Mouse (Mus musculus) c-Kit-positive CD71-positive TER-119-positive erythroid progenitor cells, embryonic 14.5 days (primary cell): ENCODE data around the gene Col26a1.
"Not testable (repeated sequence)": the region's sequence is repeated elsewhere in the genome, so short reads cannot be mapped to it uniquely, and the experiment has no call there.

Source experiments
- DNase-seq: peaks from one replicate; pipeline ENCODE4 v3.0.0-alpha.2; 2013; ENCODE audit warnings: low spot score

The Col26a1 gene

DNA sequence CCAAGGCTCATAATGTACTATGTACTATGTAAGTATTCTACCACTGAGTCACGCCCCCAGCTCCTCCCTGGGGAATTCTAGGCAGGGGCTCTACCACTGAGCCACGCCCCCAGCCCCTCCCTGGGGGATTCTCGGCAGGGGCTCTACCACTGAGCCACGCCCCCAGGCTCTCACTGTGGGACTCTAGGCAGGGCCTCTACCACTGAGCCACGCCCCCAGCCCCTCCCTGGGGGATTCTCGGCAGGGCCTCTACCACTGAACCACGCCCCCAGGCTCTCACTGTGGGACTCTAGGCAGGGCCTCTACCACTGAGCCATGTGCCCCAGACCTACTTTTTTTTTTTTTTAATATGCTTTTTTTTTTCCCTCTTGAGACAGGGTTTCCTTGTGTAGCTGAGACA, 129.8 kb downstream of the Col26a1 start:
- not testable (repeated sequence) for DNase-seq

DNA sequence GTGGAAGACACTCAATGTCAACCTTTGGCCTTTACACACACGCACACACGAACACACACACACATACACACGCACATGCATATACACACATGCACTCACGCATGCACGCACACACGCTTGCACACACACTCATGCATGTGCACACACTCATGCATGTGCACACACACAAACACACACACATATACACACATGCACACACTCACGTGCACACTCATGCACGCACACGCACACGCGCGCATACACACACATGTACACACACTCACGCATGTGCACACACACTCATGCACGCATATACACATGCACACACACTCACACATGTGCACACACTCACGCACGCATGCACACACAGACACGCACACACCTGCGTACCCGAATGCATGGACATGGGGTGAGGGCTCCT, 130.9 kb downstream of the Col26a1 start:
- DNase-seq: no peak

DNA sequence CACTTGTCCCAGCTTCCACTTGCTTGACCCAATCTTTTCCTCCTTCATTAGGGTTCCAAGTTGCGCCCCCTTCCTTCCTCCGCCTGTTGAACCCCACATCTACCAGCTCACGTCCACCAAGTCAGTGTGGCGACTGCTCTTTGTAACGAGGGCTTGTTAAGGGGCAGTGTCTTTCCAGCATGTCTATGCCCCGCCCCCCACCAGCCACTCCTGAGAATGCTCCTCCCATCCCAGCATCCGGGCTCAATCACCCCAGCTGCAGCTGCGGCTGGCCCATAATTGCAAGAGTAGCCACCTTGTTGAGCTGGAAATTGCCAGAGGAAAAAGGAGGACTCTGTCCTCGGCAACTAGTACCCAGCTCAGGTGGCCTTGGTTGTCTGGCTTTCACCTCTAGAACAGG, 136.4 kb downstream of the Col26a1 start:
- no peak for DNase-seq

DNA sequence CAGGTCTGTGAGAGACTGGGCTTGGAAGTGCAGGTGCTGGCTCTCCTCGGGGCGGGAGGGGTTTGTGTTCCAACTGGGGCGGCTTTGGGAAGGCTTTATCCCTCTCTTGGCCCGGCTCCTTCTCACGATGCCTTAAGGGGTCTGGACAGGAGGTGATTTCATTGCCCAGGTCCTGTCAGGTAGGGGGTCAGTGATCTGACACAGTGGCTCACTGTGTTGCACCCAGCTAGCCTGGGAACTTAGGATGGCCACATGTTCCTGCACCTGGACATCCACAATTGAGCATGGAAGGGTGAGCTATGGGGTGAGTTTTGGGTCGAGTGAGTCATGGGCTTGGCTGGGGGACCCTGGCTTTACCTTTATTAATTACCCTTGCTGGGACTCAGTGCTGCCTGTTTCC, 144.1 kb downstream of the Col26a1 start:
- no peak for DNase-seq

DNA sequence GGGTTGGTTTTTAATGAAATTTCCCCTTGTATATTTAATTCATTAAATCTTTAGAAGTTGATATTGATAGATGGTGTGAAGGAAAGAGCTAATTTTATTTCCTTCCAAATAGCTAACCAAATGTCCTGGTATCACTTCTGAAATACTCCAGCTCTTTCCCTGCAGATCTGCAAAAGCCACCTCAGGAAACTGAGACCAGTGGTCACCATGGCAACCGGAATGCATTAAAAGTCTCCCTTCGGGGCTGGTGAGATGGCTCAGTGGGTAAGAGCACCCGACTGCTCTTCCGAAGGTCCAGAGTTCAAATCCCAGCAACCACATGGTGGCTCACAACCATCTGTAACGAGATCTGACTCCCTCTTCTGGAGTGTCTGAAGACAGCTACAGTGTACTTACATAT, 156.7 kb downstream of the Col26a1 start:
- DNase-seq: not testable (repeated sequence)

DNA sequence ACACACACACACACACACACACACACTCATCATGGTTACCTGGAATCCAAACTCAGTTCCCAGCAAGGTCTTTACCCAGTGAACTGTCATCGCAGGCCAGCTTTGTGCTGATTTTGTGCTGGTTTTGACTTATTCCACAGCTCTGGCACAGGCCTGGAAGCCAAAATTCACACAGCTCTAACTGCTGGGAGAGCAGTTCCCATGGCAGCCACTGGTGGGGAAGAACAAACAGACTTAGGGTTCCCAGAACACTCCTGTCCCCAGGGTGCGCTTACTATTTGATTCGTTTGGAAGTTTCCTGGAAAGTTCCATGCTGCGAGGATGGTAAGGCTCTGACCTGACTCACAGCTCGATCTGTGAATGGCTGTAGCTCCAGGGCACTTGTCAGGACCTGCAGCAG, 161.4 kb downstream of the Col26a1 start:
- no peak for DNase-seq

DNA sequence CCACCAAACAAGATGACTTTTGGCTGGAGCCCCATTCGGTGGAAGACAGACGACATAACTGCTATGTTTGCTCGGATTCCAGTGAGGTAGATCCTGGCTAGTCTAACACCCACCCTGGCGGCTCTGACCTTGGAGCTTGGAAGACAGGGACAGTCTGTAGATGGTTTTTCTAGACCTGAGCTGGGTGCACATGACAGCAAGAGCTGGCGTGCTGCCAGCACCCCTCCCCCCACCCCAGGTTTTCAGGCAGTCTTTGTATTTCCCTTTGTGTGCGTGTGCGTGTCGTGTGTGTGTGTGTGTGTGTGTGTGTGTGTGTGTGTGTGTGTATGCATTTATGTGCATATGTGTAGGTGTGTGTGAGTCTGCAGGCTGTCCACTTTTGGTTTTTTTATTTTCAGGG, 164.4 kb downstream of the Col26a1 start:
- DNase-seq: no peak

DNA sequence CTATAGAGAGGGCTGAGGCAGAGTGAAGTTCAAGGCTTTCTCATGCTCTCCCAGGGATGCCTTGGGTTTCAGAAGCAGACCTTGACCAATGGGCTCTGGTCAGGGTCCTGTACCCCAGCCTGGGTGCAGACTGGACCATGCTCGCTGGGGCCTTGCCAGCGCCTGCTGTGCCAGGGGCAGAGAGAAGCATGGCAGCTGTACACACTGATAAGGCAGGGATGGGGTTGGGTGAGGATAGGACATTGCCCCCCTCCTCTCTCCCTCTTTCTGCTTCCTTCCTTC, 165.5 kb downstream of the Col26a1 start:
- no peak for DNase-seq

DNA sequence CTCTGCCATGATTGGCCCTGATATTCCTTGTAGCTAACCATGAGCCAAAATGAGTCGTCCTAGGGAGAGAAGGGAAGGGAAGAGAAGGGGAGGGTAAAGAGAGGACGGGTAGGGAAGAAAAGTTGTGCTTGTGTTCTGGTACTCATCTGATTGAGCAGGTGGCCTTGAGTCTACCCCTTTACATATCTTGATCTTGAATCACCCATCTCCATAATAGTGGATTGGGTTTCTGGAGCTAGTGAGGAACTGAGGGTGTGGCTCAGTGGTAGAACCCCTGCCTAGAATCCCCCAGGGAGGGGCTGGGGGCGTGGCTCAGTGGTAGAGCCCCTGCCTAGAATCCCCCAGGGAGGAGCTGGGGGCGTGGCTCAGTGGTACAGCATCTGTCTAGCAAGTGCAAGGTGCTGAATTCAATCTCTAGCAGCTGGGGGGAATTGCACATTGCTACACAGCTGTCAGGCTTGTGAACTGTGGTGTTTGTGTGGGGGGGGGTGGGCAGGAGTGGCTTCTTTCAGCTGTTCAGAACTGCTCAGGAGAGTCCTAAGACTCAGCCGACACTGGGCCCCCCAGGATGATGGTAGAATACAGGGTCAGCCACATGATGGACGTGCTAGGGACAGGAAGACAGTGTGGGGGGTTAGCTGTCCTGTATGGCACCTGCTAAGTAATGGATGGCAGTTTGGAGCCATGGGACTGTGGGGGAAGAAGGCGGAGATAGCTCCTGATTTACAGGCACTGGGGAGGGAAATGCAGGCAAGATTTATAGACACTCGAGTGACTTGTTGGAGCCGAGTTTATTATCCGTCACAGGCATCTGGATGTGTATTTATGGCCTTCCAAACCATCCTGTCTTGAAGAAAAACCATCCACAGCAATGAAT, 166.1 kb downstream of the Col26a1 start:
- DNase-seq: no peak

DNA sequence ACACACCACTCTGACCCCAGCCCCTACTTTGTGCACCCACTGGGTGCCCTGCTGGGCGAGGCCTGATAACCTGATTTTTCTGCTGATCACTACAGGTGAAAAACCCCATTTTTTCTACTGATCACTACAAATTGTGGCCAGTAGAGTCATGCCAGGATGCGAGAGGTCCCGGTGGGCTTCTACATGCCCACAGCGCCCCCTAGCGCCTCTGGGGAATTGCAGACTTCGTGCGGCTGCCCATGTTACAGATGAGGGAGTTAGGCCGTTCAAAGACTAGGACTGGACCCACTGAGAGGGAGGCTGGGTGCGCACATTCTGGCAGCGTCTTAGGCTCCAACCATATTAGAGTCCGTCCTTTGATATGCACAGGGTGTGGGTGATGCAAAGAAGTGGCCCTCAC, 168.1 kb downstream of the Col26a1 start:
- peak; percentile 14 for DNase-seq

DNA sequence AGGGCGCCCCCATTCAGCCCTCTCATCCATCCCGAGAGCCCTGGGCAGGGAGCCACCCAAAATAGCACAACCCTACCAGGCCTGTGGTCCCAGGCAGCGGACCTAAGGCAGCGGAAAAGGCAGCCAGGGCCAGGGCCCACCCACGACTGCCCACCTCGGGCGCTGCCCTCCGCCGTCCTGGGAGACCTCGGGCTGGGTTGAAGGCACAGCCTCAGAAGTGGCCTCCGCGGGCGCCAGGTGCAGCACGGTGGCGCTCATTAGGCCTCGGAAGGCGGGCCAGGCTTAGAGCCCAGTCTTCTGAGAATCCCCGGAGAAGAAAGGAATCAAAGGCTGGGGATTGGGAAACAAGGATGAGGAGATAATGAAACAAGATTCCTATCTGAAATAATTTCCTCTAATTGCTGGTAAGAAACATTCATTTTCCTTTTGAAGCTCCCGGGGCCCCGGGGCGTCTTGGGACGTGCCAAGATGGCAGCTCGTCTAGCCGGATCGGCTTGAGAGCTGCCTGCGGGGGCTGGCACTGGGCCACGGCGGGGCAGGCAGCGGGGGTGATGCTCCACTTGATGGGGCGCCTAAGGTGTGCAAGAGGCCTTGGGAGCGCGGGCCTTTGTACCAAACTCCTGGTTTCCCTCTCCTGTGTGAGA, 168.7 kb downstream of the Col26a1 start:
- DNase-seq: no peak

DNA sequence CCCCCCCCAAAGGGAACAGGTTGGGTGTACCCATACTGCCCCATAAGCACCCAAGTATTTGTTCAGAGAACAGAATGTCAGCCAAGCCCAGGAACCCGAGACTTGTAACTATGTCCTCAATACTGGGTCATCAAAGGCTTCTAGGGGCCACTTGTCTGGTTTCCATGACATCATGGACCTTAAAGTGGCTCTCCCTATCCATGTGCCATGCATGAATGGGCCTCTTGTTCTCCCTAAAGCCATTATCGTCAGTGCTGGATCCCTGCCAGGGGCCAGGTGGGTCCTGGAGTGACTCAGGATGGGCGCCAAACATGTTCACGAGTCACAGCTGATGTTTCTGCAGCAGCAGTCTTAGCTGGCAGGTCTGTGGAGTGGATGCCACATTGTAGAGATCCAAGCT, 172.3 kb downstream of the Col26a1 start:
- no peak for DNase-seq

DNA sequence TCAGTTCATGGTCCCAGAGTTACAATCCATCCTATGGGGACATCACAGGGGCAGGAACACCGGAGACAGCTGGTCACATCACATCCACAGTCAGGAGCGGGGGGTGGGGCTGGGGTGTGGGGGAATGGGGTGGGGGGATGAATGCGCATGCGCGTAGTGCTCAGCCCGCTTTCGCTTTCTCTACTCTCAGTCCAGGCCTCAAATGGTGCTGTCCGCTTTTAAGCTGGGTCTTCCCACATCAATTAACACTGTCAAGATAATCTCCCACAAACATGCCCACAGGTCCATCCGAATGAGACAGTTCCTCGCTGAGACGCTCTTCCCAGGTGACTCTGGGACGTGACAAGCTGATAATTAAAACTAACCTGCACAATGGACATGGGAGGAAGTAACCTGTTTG, 174.9 kb downstream of the Col26a1 start:
- no peak for DNase-seq

DNA sequence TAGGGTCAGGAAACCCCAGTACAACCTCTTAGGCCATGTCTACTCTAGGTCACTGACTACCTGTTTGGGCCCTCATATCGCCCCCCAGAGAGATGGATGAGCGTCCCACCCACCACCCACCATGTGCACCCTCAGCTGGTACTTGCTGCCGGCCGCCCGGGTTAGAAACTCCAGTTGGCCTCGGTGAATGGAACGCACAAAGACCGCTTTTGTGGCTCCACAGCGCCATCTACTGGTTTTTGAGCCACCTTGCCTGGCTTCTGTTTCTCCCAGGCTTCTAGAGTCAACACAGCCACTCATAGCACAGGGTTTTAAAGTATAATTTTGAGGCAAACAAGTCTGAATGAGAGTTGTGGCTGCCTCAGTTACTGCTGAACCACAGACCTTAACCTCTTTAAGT, 176.2 kb downstream of the Col26a1 start:
- peak; percentile 60 for DNase-seq

DNA sequence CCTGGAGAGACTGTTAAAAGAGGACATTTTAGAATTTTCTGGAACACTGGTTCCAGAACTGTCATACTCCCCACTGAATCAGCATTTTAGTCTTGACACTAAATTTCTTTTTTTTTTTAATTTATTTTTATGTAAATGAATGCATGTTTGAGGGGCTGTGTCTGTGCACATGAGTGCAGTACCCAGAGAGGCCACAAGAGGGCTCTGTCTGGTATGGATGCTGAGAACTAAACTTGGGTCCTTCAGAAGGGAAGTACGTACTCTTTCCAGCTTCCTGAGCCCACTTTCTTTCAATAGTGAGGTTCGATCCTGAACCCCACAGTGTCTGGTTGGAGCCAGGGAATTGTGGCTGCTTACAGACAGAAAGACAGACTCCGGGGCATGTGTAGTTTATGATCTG, 177.5 kb downstream of the Col26a1 start:
- DNase-seq: peak; percentile 16

DNA sequence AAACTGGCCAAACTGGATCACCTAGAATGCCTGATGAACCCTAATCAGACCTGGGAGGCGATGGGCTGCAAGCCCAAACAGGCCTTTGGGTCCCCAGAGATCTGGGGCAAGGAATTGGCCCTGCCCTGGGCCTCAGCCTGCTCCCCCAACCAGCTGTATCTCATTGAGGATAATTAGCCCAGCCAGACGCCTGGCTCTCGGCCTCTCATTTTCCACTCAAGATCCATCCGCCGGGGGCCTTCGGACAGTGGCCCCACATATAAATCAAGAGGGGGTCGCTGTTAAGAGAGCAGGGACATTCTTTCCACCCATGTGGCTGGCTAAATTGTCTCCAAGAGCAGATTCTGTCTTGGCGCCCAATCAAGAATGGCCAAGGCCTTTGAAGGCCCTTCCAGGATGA, 178.9 kb downstream of the Col26a1 start:
- no peak for DNase-seq

DNA sequence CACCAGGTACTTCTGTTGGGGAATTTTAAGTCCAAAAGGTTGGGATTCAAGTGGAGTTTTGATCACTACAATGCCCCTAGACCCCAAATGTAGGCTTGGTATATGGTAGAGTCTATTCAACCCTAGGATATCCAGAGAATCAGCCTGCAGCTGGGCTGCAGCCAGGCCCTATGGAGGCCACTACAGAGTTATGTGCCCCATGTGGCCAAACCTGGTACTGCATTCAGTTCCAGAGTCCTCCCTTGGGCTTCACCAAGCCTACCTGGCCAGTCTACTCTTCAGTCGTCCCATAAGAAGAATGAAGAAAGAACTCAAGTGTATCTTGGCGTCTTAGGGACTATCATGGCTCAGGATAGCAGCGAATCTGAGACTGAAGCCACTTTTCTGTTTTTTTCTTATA, 179.3 kb downstream of the Col26a1 start:
- peak; percentile 55 for DNase-seq

DNA sequence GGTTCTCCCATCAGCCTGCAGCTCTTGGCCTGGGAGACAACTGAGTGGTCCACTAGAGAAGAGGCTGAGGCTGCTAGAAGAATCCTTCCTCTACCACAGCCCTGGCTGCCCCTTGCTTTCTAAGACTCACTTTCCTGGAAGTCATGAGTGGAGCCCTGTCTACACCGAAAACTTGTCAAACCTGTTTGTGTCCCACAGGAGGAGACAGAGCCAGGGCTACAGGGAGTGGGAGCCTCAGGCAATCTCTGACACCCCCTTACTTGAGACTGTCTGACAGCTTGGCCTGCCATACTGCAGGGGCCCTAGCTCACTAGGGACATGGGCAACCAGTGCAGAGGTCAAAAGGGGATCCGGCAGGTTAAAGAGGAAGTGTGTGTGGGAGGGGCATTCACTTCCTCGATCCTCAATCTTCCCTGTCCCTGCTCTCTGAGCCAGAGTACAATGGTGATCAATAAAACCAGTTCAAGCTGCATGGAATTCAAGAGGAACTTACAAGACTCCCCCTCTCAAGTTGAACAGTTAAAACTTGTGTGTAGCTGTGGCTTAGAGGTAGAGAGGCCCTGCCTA, 180.8 kb downstream of the Col26a1 start:
- DNase-seq: no peak

DNA sequence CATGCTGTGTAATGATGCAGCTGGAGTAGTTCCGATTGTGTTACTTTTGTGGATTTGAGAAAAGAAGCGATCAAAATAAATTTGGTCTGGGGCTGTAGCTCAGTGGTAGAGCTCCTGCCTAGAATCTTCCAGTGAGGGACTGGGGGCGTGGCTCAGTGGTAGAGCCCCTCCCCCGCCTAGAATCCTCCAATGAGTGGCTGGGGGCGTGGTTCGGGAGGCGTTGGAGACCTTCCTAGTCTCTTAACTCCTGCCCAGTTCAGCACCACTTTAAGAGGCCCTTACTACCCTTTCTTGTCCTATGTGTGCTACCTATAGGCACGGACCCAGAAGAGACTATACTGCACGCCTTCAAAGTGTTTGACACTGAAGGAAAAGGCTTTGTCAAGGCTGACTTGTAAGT, 185.4 kb downstream of the Col26a1 start:
- DNase-seq: no peak

DNA sequence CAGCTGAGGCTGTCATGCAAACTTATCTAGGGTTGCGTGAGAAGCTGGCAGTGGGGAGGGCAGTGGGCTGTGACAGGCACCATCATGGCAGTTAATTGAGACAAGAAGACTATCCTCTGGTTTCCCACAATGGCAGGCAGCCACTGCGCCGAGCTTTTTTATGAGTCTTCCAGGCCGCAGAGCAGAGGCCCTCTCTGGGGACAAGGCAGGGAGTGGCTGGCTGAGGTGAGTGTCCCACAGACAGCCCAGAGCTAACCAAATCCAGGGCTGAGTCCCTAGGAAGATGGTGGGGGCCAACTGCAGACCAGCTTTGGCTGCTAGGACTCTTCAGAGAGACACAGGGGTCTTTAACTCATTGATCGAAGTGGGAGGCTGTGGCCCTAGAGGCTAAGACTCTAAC, 186.5 kb downstream of the Col26a1 start:
- DNase-seq: no peak

DNA sequence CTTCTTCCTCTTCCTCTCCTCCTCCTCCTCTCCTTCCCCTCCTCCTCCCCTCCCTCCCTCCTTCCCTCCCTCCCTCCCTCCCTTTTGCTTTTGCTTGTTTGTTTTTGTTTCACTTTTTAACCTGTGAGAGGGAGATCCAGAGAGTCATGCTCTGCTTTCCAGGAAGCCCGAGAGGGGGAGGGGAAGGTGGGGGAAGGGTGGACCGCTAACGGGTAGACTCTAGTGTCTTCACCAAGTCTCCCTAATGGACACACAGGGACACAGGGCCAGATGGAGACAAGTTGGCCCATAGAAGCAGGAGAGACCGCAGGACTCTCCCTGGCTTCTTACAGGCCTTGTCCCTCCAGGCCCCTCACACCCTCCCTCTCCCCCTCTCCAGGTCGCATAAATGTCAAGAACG, 188.0 kb downstream of the Col26a1 start:
- no peak for DNase-seq

DNA sequence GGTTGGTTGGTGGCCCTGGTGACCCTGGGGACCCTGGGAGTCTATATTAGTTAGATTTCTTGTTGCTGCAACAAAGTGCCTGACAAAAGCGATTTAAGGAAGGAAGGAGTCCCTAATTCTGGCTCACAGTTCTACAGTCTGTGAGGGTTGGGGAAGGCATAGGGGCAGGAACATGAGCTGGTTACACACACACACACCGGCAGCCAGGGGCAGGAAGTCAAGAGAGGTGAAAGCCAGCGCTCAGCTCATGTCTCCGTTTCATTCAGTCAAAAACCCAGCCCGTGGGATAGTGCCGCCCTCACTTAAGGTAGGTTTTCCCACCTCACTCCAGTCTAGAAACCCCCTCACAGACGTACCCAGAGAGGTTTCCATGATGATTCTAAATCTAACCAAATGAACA, 189.6 kb downstream of the Col26a1 start:
- no peak for DNase-seq

DNA sequence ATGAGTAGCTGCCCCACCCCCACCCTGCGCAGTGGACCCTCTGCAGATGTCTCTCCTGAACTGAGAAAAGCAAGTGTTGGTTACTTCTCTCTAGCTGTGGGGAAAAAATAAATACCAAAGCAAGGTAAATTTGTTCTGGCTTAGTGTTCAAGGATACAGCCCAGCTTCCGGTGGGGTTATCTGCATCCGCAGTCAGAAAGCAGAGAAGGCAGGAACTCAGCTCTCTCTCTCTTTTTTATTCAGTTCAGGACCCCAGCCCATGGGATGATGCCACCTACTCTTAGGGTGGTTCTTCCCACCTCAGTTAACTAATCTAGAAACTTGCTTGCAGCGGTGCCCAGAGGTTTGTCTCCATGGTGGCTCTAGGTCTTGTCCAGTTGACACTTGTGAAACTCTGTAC, 190.2 kb downstream of the Col26a1 start, which contains the start of gene Myl10:
Gene Myl10, plus strand, starts transcription at position 363 of the 400 bp plus-strand sequence.
- no peak for DNase-seq
